ENCODE assay signal across 8 mouse cellular contexts in genomic region chr4:150872139-150872651, GRCm38 (mm10). TPM values are rescaled to one million over a fixed set of nuclear protein-coding genes. Genes with fewer than 3 reads are reported as not detected.
DNase-seq lines count a peak whose midpoint lies in the region; ATAC-seq and TF ChIP-seq lines count a peak whose summit lies in the region.

No protein-coding gene starts in this region.

- no peak overlapping the region for H3K9ac ChIP-seq in heart, adult 2 months (ENCODE audit: low read depth, low read length)
- H3K9ac ChIP-seq in intestine, embryonic 14.5 days (ENCODE audit: low read length): no peak overlapping the region
- peak overlapping the region; percentile 46 for H3K9ac ChIP-seq in stomach, embryonic 16.5 days (ENCODE audit: low read length)

- no peaks in the 10 kb centered on the region for H3K9me3 ChIP-seq in embryonic facial prominence, embryonic 10.5 days
- no peaks in the 10 kb centered on the region for H3K9me3 ChIP-seq in intestine, embryonic 14.5 days (ENCODE audit: control insufficient read depth, low read length)
- H3K9me3 ChIP-seq in limb, embryonic 10.5 days (replicated peaks): no peaks in the 10 kb centered on the region
- no peaks in the 10 kb centered on the region for H3K9me3 ChIP-seq in stomach, embryonic 16.5 days (replicated peaks; ENCODE audit: control insufficient read depth, low read length)

- peaks cover 15% of the 10 kb centered on the region for H3K4me1 ChIP-seq in heart, adult 2 months (ENCODE audit: control insufficient read depth, insufficient read depth, low read length)
- H3K4me1 ChIP-seq in embryonic facial prominence, embryonic 10.5 days: peaks cover 47% of the 10 kb centered on the region
- H3K4me1 ChIP-seq in intestine, embryonic 14.5 days (replicated peaks; ENCODE audit: control insufficient read depth, insufficient read depth, low read length): peaks cover 22% of the 10 kb centered on the region
- peaks cover 35% of the 10 kb centered on the region for H3K4me1 ChIP-seq in limb, embryonic 10.5 days
- H3K4me1 ChIP-seq in stomach, embryonic 16.5 days (ENCODE audit: control insufficient read depth, insufficient read depth, low read length): peaks cover 32% of the 10 kb centered on the region

- 70% methylated on average over 9 of the region's 9 CpGs for WGBS in heart, adult 2 months
- WGBS in embryonic facial prominence, embryonic 10.5 days: 26% methylated on average over 9 of the region's 9 CpGs
- 33% methylated on average over 9 of the region's 9 CpGs for WGBS in intestine, embryonic 14.5 days
- 45% methylated on average over 9 of the region's 9 CpGs for WGBS in limb, embryonic 10.5 days
- WGBS in stomach, embryonic 16.5 days: 47% methylated on average over 9 of the region's 9 CpGs

- H3K27me3 ChIP-seq in heart, adult 2 months (ENCODE audit: control insufficient read depth, insufficient read depth, low read length): no peaks in the 10 kb centered on the region
- no peaks in the 10 kb centered on the region for H3K27me3 ChIP-seq in embryonic facial prominence, embryonic 10.5 days (replicated peaks; ENCODE audit: low read depth, poor library complexity, severe bottlenecking)
- no peaks in the 10 kb centered on the region for H3K27me3 ChIP-seq in intestine, embryonic 14.5 days (replicated peaks; ENCODE audit: control insufficient read depth, insufficient read depth, low read length)
- H3K27me3 ChIP-seq in limb, embryonic 10.5 days (ENCODE audit: low read depth, poor library complexity, severe bottlenecking): no peaks in the 10 kb centered on the region
- no peaks in the 10 kb centered on the region for H3K27me3 ChIP-seq in stomach, embryonic 16.5 days (ENCODE audit: control insufficient read depth, insufficient read depth, low read length)

- H3K27ac ChIP-seq in heart, adult 2 months: peak overlapping the region; percentile 33
- peak overlapping the region; percentile 71 for H3K27ac ChIP-seq in embryonic facial prominence, embryonic 10.5 days (replicated peaks)
- H3K27ac ChIP-seq in intestine, embryonic 14.5 days (ENCODE audit: low read depth): peak overlapping the region; percentile 51
- H3K27ac ChIP-seq in limb, embryonic 10.5 days: peak overlapping the region; percentile 81
- peak overlapping the region; percentile 92 for H3K27ac ChIP-seq in stomach, embryonic 16.5 days (ENCODE audit: low read length)

- TF ChIP-seq CTCF in heart, adult 2 months (IDR thresholded peaks at IDR 0.05): no peak

- ATAC-seq in intestine, embryonic 14.5 days (replicated peaks; ENCODE audit: low FRiP score, low TSS enrichment, low read depth): peak; percentile 45
- ATAC-seq in stomach, embryonic 16.5 days (ENCODE audit: insufficient read depth, low FRiP score): peak; percentile 35; the same call in 1 of the 2 replicates
- no peak for ATAC-seq in erythroid progenitor cell, adult 5-6 weeks (replicated peaks; ENCODE audit: low FRiP score, poor library complexity, severe bottlenecking)

- no peak overlapping the region for H3K4me3 ChIP-seq in heart, adult 2 months
- H3K4me3 ChIP-seq in embryonic facial prominence, embryonic 10.5 days: peak overlapping the region; percentile 19
- no peak overlapping the region for H3K4me3 ChIP-seq in intestine, embryonic 14.5 days (ENCODE audit: low read depth, low read length)
- no peak overlapping the region for H3K4me3 ChIP-seq in limb, embryonic 10.5 days
- H3K4me3 ChIP-seq in stomach, embryonic 16.5 days (replicated peaks; ENCODE audit: low read length): no peak overlapping the region

- H3K79me2 ChIP-seq in heart, adult 2 months (replicated peaks; ENCODE audit: control insufficient read depth, insufficient read depth, low read length): no peaks in the 10 kb centered on the region

- no peak for TF ChIP-seq EP300 in heart, adult 2 months (IDR thresholded peaks at IDR 0.05; ENCODE audit: insufficient read depth, low read depth, low read length)

- TF ChIP-seq POLR2A in heart, adult 2 months (IDR thresholded peaks at IDR 0.05; ENCODE audit: insufficient read depth, low read depth, low read length): no peak

- no peak overlapping the region for H3K4me2 ChIP-seq in intestine, embryonic 14.5 days (ENCODE audit: low read length)
- 0 out of 2 replicates have a peak overlapping the region, but pooled peaks have one; percentile 31 for H3K4me2 ChIP-seq in stomach, embryonic 16.5 days (ENCODE audit: low read depth, low read length)

- H3K36me3 ChIP-seq in heart, adult 2 months (ENCODE audit: control insufficient read depth, insufficient read depth, low read length): peaks cover 2% of the 10 kb centered on the region; the same call in 1 of the 2 replicates
- H3K36me3 ChIP-seq in embryonic facial prominence, embryonic 10.5 days (replicated peaks): peaks cover 21% of the 10 kb centered on the region
- peaks cover 17% of the 10 kb centered on the region for H3K36me3 ChIP-seq in intestine, embryonic 14.5 days (ENCODE audit: control insufficient read depth, insufficient read depth, low read length)
- peaks cover 25% of the 10 kb centered on the region for H3K36me3 ChIP-seq in limb, embryonic 10.5 days
- peaks cover under 1% of the 10 kb centered on the region; the same call in 1 of the 2 replicates for H3K36me3 ChIP-seq in stomach, embryonic 16.5 days (ENCODE audit: control insufficient read depth, insufficient read depth, low read length)

- peak in 1 of 2 experiments; percentile 40 for DNase-seq in heart, adult 2 months
- no peak for DNase-seq in heart, postnatal 4 days
- DNase-seq in MN1 (ENCODE audit: low spot score): peak; percentile 48
- DNase-seq in embryonic facial prominence, embryonic 10.5 days (ENCODE audit: low spot score): peak; percentile 44
- DNase-seq in intestine, embryonic 14.5 days (ENCODE audit: low spot score): no peak
- DNase-seq in limb, embryonic 10.5 days (ENCODE audit: low spot score): no peak

- intact Hi-C loops in heart, adult 2 months (cut with DNase I): no loop called here

RNA-seq across cellular contexts. Expression of gene Errfi1, which starts 18.5 kb away (rescaled TPM):
- total RNA-seq in heart, adult 2 months (2021): 10 to 100 TPM; 22.1 to 44.1 TPM
- polyA plus RNA-seq in heart, adult 2 months (2012; rRNA removed): 21.3 and 22.5 TPM in 2 replicates
- 10 to 100 TPM; 18.6 to 20.4 TPM for total RNA-seq in heart, postnatal 4 days (2021)
- 27.0 and 28.1 TPM in 2 replicates for polyA plus RNA-seq in embryonic facial prominence, embryonic 10.5 days (2016; fragmentation: Nextera tagmentation; extraction: Ambion mirVana)
- polyA plus RNA-seq in intestine, embryonic 14.5 days (2014; fragmentation: Nextera tagmentation; extraction: Ambion mirVana): 27.4 and 28.8 TPM in 2 replicates
- polyA plus RNA-seq in limb, embryonic 10.5 days (2016; fragmentation: Nextera tagmentation; extraction: Ambion mirVana): 25.2 and 25.9 TPM in 2 replicates
- polyA plus RNA-seq in stomach, embryonic 16.5 days (2015; fragmentation: Nextera tagmentation; extraction: Ambion mirVana): 29.4 and 30.8 TPM in 2 replicates
- total RNA-seq in erythroid progenitor cell, adult 5-6 weeks (2015; ENCODE audit: low replicate concordance): 1.1 and 2.9 TPM in 2 replicates
- 1.7 TPM in 1 of 2 replicates, not detected in the other for total RNA-seq in erythroid progenitor cell, adult 5-6 weeks (2017; ENCODE audit: low replicate concordance)

RNA-seq across cellular contexts. Expression of gene Park7, which starts 42.0 kb away (rescaled TPM):
- total RNA-seq in heart, adult 2 months (2021): 100 to 1,000 TPM; 234 to 265 TPM
- polyA plus RNA-seq in heart, adult 2 months (2012; rRNA removed): 148 and 201 TPM in 2 replicates
- total RNA-seq in heart, postnatal 4 days (2021): 100 to 1,000 TPM; 187 to 190 TPM
- polyA plus RNA-seq in embryonic facial prominence, embryonic 10.5 days (2016; fragmentation: Nextera tagmentation; extraction: Ambion mirVana): 496 and 508 TPM in 2 replicates
- polyA plus RNA-seq in intestine, embryonic 14.5 days (2014; fragmentation: Nextera tagmentation; extraction: Ambion mirVana): 482 and 487 TPM in 2 replicates
- polyA plus RNA-seq in limb, embryonic 10.5 days (2016; fragmentation: Nextera tagmentation; extraction: Ambion mirVana): 526 and 559 TPM in 2 replicates
- 362 and 368 TPM in 2 replicates for polyA plus RNA-seq in stomach, embryonic 16.5 days (2015; fragmentation: Nextera tagmentation; extraction: Ambion mirVana)
- 32.4 and 104 TPM in 2 replicates for total RNA-seq in erythroid progenitor cell, adult 5-6 weeks (2015; ENCODE audit: low replicate concordance)
- 61.9 and 62.5 TPM in 2 replicates for total RNA-seq in erythroid progenitor cell, adult 5-6 weeks (2017; ENCODE audit: low replicate concordance)

RNA-seq across cellular contexts. Expression of gene Tnfrsf9, which starts 42.2 kb away (rescaled TPM):
- under 1 TPM; 0.14 to 0.18 TPM for total RNA-seq in heart, adult 2 months (2021)
- polyA plus RNA-seq in heart, adult 2 months (2012; rRNA removed): 0.09 and 0.12 TPM in 2 replicates
- total RNA-seq in heart, postnatal 4 days (2021): under 1 TPM in 1 of 2 experiments, not detected in 1; 0.25 TPM
- 0.38 and 0.69 TPM in 2 replicates for polyA plus RNA-seq in embryonic facial prominence, embryonic 10.5 days (2016; fragmentation: Nextera tagmentation; extraction: Ambion mirVana)
- polyA plus RNA-seq in intestine, embryonic 14.5 days (2014; fragmentation: Nextera tagmentation; extraction: Ambion mirVana): 1.3 and 1.4 TPM in 2 replicates
- polyA plus RNA-seq in limb, embryonic 10.5 days (2016; fragmentation: Nextera tagmentation; extraction: Ambion mirVana): 0.59 and 1.1 TPM in 2 replicates
- polyA plus RNA-seq in stomach, embryonic 16.5 days (2015; fragmentation: Nextera tagmentation; extraction: Ambion mirVana): 0.84 and 1.3 TPM in 2 replicates
- total RNA-seq in erythroid progenitor cell, adult 5-6 weeks (2015; ENCODE audit: low replicate concordance): 6.7 TPM in 1 of 2 replicates, not detected in the other
- total RNA-seq in erythroid progenitor cell, adult 5-6 weeks (2017; ENCODE audit: low replicate concordance): 1.3 TPM in 1 of 2 replicates, not detected in the other

Comparison
In these comparisons a context has a peak if more than half of its experiments do, and no peak if none do; other contexts are left out.
1. DNase-seq: peak in MN1 (single experiment) and embryonic facial prominence, embryonic 10.5 days (single experiment); none in heart, postnatal 4 days (single experiment), intestine, embryonic 14.5 days (single experiment) and limb, embryonic 10.5 days (single experiment).
2. H3K27ac ChIP-seq: peak in every context shown above with its lines; median percentile 92 in stomach, embryonic 16.5 days; 81 in limb, embryonic 10.5 days; 71 in embryonic facial prominence, embryonic 10.5 days; 51 in intestine, embryonic 14.5 days; 33 in heart, adult 2 months.